Mouse (Mus musculus) small intestine, adult 2 months (tissue): ENCODE measurements at regions not wholly inside any gene's neighbourhood (a gene's known extent, or its start where the extent isn't known, plus 50 kb on each side); places are given as distances from the start of the nearest gene placed in this dataset.

Experiments used
- CTCF ChIP-seq: fragments of 200-500 bp; IDR thresholded peaks from 2 replicates; pipeline ENCODE4 v1.5.1; 2012; ENCODE audit warnings: low read depth, mild to moderate bottlenecking, control low read depth, inconsistent platforms, low read length, moderate library complexity, mixed read lengths; ENCODE audit not compliant: insufficient replicate concordance, insufficient read length; ENCODE audit errors: extremely low read depth
- POLR2A ChIP-seq: fragments of 200-500 bp; IDR thresholded peaks from 2 replicates; pipeline ENCODE4 v1.6.1; 2012; ENCODE audit warnings: low read depth, mild to moderate bottlenecking, control low read depth, inconsistent platforms, low read length, moderate library complexity

GRCm38 (mm10) chr10:25023044-25023540, 95.8 kb upstream of the Arg1 start:
- TF ChIP-seq CTCF: no peak
- TF ChIP-seq POLR2A: no peak
